9 mouse cellular contexts compared by ENCODE assay signal in genomic region chr12:100958621-100959592, GRCm38 (mm10). TPM values are rescaled to one million over a fixed set of nuclear protein-coding genes. Genes with fewer than 3 reads are reported as not detected.
DNase-seq lines count a peak whose midpoint lies in the region; ATAC-seq and TF ChIP-seq lines count a peak whose summit lies in the region.
"Had no signal": no experiment of that assay in that cellular context is flagged by ENCODE, and none has a peak within 500 bp of the region (broad histone marks: within the 10 kb centered on the region; RNA-seq: fewer than 3 reads in every experiment).

No protein-coding gene starts in this region.

- no peak overlapping the region for H3K4me3 ChIP-seq in heart, adult 2 months
- H3K4me3 ChIP-seq in kidney, adult 2 months (ENCODE audit: insufficient read depth, low read depth, low read length), result no peak overlapping the region
- H3K4me3 ChIP-seq: limb, embryonic 12.5 days had no signal

- peak; percentile 58 for ATAC-seq in megakaryocyte, adult 5-6 weeks (ENCODE audit: poor library complexity, severe bottlenecking)

- H3K27ac ChIP-seq in heart, adult 2 months, result no peak overlapping the region
- no peak overlapping the region for H3K27ac ChIP-seq in kidney, adult 2 months (ENCODE audit: insufficient read depth, low read depth, low read length)
- H3K27ac ChIP-seq: limb, embryonic 12.5 days had no signal

- no peak for TF ChIP-seq POLR2A in heart, adult 2 months (IDR thresholded peaks at IDR 0.05; ENCODE audit: insufficient read depth, low read depth, low read length)
- TF ChIP-seq POLR2A in kidney, adult 2 months (IDR thresholded peaks at IDR 0.05; ENCODE audit: low read depth, low read length), result no peak

- TF ChIP-seq CTCF in heart, adult 2 months (IDR thresholded peaks at IDR 0.05), result no peak
- TF ChIP-seq CTCF in kidney, adult 2 months (conservative IDR thresholded peaks at IDR 0.05; ENCODE audit: insufficient read depth, insufficient read length, low read depth, low read length), result no peak

- no peaks in the 10 kb centered on the region for H3K79me2 ChIP-seq in heart, adult 2 months (replicated peaks; ENCODE audit: control insufficient read depth, insufficient read depth, low read length)

- DNase-seq in heart, adult 2 months, result peak; percentile 71 to 78
- no peak for DNase-seq in heart, adult 8-10 months (ENCODE audit: low spot score)
- peak; percentile 85 for DNase-seq in adipocyte (ENCODE audit: low spot score)
- peak; percentile 47 to 62 for DNase-seq in gastrocnemius, adult 8-10 months (ENCODE audit: low spot score in 2 of 2)
- peak; percentile 55 for DNase-seq in kidney, adult 2 months
- no peak for DNase-seq in frontal cortex, postnatal 36 days (ENCODE audit: low spot score in 2 of 2)
- no peak for DNase-seq in layer of hippocampus, postnatal 25 days (ENCODE audit: extremely low spot score in 1 of 2, low spot score in 1 of 2)

- intact Hi-C loops in heart, adult 2 months (cut with DNase I), result loop anchor here (1.0 to 2.0 kb wide), 2 partner anchors 20 to 70 kb away; partner anchors contain the start of gene Ccdc88c

- WGBS in heart, adult 2 months, result 24% methylated on average over 15 of the region's 15 CpGs
- 56% methylated on average over 15 of the region's 15 CpGs for WGBS in kidney, adult 2 months

- H3K27me3 ChIP-seq in heart, adult 2 months (ENCODE audit: control insufficient read depth, insufficient read depth, low read length), result no peaks in the 10 kb centered on the region; the same call in 1 of the 2 replicates
- no peaks in the 10 kb centered on the region for H3K27me3 ChIP-seq in kidney, adult 2 months (replicated peaks; ENCODE audit: control insufficient read depth, insufficient read depth, low read length)

- peaks cover 22% of the 10 kb centered on the region for H3K4me1 ChIP-seq in heart, adult 2 months (ENCODE audit: control insufficient read depth, insufficient read depth, low read length)
- H3K4me1 ChIP-seq in kidney, adult 2 months (ENCODE audit: control insufficient read depth, insufficient read depth, low read length), result no peaks in the 10 kb centered on the region; the same call in 1 of the 2 replicates

- no peaks in the 10 kb centered on the region for H3K36me3 ChIP-seq in heart, adult 2 months (ENCODE audit: control insufficient read depth, insufficient read depth, low read length)
- no peaks in the 10 kb centered on the region for H3K36me3 ChIP-seq in kidney, adult 2 months (ENCODE audit: control insufficient read depth, insufficient read depth, low read length)
- H3K36me3 ChIP-seq: limb, embryonic 12.5 days had no signal

- TF ChIP-seq EP300 in heart, adult 2 months (IDR thresholded peaks at IDR 0.05; ENCODE audit: insufficient read depth, low read depth, low read length), result no peak

- no peak overlapping the region for H3K9ac ChIP-seq in heart, adult 2 months (ENCODE audit: low read depth, low read length)
- H3K9ac ChIP-seq: limb, embryonic 12.5 days had no signal

RNA-seq across cellular contexts. Expression of gene Gpr68, which starts 50.9 kb away (rescaled TPM):
- total RNA-seq in heart, adult 2 months (2021), result under 1 TPM; 0.14 to 0.16 TPM
- 0.56 and 0.80 TPM in 2 replicates for polyA plus RNA-seq in heart, adult 2 months (2012; rRNA removed)
- total RNA-seq in heart, adult 8-10 months (2022), result under 1 TPM in 3 of 4 experiments, not detected in 1; 0.09 to 0.49 (median 0.28) TPM
- under 1 TPM in 1 of 4 experiments, not detected in 3; 0.15 TPM for total RNA-seq in gastrocnemius, adult 8-10 months (2022)
- 0.50 and 1.9 TPM in 2 replicates for polyA plus RNA-seq in kidney, adult 2 months (2012; rRNA removed)
- 0.11 and 1.1 TPM in 2 replicates for total RNA-seq in megakaryocyte, adult 5-6 weeks (2015)
- total RNA-seq in megakaryocyte, adult 5-6 weeks (2017), result 0.49 and 0.77 TPM in 2 replicates
- 10 to 100 TPM; 18.1 to 20.7 TPM for total RNA-seq in layer of hippocampus, postnatal 25 days (2021)

Comparison
In these comparisons a context has a peak if more than half of its experiments do, and no peak if none do; other contexts are left out.
1. DNase-seq: peak in heart, adult 2 months (2 of 2), adipocyte (single experiment), gastrocnemius, adult 8-10 months (2 of 2) and kidney, adult 2 months (single experiment); none in heart, adult 8-10 months (single experiment), frontal cortex, postnatal 36 days (0 of 2) and layer of hippocampus, postnatal 25 days (0 of 2).
2. RNA of gene Gpr68, which starts 50.9 kb away (total RNA-seq): 18.1 to 20.7 TPM in layer of hippocampus, postnatal 25 days; 0.11 to 1.1 TPM in megakaryocyte, adult 5-6 weeks, 0.09 to 0.49 TPM in heart, adult 8-10 months, 0.14 to 0.16 TPM in heart, adult 2 months and 0.15 TPM in gastrocnemius, adult 8-10 months; every median in the first group is over 4 times any median in the second.